Mouse (Mus musculus) liver, embryonic 16.5 days (tissue): Measurements from ENCODE around the gene Prf1. TPM values are rescaled to one million over a fixed set of nuclear protein-coding genes. Genes with fewer than 3 reads are reported as not detected.

ENCODE experiments used
- polyA plus RNA-seq: library from polyadenylated mRNA; unstranded; fragments of >200 nt; fragmentation: Nextera tagmentation; extraction: Ambion mirVana; gene quantifications from 2 replicates; pipeline ENCODE4 v1.2.1, GENCODE M21; 2015

Gene Prf1
- polyA plus RNA-seq, 1 experiment from 2014 or later = 0.13 TPM

Other genes with a start within 250 kb of the Prf1 start
- gene Pcbd1, start 208.5 kb upstream of the Prf1 start, polyA plus RNA-seq = 210 and 223 TPM in 2 replicates
- 20.1 and 22.0 TPM in 2 replicates for gene Sgpl1, start 150.1 kb upstream of the Prf1 start, polyA plus RNA-seq
- gene Tbata, start 125.9 kb upstream of the Prf1 start, polyA plus RNA-seq = not detected in 2 replicates
- gene Adamts14, start 24.4 kb upstream of the Prf1 start, polyA plus RNA-seq = 0.23 and 0.40 TPM in 2 replicates
- 6.3 and 6.5 TPM in 2 replicates for gene Pald1, start 85.7 kb downstream of the Prf1 start, polyA plus RNA-seq
- 0.46 and 0.88 TPM in 2 replicates for gene Nodal, start 120.1 kb downstream of the Prf1 start, polyA plus RNA-seq
- 36.4 and 39.4 TPM in 2 replicates for gene Eif4ebp2, start 154.8 kb downstream of the Prf1 start, polyA plus RNA-seq
- 5.1 and 5.5 TPM in 2 replicates for gene Lrrc20, start 178.0 kb downstream of the Prf1 start, polyA plus RNA-seq